Mouse (Mus musculus) heart, adult 8-10 months (tissue): ENCODE data around the gene Nfib. TPM values are rescaled to one million over a fixed set of nuclear protein-coding genes. Genes with fewer than 3 reads are reported as not detected.

Experiments used
- DNase-seq: peaks from one replicate; pipeline ENCODE4 v3.0.0; 2022; ENCODE audit warnings: low spot score
- total RNA-seq, 4 experiments: library from RNA; stranded (reverse); gene quantifications; 2 replicates each; pipeline ENCODE4 v1.2.4; 2022

Gene Nfib
- total RNA-seq, 4 experiments from 2014 or later, result 115 to 138 (median 131) TPM

DNA sequence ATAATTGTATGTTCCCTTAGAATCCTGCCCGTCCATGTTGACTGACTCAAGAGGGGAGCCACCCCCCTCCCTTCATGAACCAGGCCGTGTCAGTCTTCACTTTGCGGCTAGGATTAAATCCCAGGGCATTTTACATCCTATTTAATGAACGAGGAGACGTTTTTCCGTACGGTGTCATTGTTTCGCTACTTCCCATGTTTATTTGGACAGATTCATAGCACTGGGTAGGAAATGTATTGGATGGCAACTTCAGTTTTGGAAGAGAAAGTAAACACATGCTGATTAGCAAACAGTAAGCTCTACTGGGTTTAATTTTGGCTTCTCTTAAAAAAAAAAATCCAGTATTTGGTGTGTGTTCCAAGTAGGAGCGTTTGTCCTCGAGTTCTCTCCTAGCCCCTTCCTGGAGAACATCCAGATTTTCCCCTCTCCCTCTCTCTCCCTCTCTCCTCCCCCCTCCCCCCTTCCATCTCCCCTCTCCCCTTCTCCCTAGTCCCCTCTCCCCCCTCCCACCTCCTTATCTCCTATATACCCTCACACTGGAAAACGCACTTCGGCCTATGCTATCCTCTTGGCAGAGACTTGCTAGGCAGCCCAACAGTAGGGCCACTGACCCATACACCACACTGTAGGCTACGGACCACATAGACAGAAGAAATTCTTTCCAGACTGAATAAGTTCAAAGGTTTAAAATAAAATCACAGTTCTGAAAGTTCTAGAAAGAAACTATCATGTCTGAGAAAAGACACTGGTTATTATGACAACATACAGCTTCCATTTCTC is 271.4 kb downstream of the Nfib start:
- no peak for DNase-seq

DNA sequence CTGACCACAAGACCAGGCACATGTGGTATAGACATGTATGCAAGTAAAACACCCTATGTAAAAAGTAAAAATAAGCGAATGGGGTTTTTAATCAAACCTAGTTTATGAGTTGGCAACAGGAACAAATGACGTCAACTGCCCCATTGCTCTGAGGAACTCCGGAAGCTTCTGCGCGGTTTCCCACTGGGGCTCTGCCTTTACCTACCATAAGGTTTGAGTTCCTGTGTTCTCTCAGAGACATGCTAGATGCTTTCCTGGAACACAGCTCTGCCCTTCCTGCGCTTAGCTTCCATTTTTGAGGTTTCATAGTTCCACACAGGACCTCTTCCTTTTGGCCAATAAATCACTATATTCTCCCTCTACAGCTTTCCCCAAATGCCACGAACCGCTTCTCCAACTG is 273.7 kb downstream of the Nfib start:
- DNase-seq, result peak; percentile 49

DNA sequence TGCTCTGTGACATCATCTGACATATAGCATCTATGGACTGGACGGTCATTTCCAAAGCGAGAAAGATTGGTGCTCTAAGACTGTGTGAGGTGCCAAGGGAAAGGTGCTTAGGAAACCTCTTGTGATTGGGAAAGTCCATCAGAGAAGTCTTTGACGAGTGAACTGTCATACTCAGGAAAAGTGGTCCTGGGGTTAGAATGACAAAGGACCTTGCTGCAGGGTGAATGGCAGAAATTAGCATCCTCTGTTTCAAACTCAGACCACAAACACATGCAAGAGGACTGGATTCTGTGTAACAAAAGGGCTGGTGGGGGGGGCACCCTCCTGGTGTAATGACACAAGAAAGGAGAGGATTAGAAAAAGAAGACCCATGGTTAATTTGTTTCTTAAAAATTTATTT is 274.7 kb downstream of the Nfib start:
- DNase-seq, result no peak

DNA sequence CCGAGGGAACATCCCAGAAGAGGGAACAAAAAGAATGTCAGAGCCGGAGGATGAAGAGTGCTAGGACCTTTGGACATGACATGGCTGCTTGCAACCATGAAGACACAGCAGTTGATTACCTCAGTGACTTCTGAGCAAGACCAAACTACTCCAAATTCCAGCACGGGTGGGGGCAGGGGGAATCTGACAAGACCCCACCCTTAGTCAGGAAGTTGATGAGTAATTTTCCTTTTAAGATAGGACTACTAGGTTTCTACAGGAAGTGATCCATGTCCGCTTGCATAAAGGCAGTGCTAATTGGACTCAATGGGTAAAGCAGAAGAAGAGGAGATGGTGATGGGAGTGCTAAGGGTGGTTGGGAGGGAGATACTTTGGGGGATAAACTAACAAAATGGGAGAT is 279.3 kb downstream of the Nfib start:
- no peak for DNase-seq

DNA sequence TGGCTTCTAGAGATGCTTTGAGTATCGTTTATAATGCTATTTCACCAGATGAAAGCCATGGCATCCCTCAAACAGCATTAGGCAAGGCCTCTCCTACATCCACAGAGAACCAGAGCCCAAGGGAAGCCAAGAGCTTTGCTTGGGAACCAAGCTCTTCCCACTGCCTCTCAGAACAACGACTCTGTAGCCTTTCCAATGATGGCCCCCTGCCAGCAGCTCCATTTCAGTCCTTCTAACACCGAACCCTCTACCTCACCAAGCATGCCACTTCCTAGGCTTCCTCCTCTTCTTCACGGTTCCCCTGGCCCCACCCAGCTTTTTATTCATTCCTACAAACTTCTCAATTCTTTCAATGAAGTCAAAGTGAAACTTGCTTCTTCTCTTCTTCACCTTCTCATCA is 287.3 kb downstream of the Nfib start:
- DNase-seq, result no peak

DNA sequence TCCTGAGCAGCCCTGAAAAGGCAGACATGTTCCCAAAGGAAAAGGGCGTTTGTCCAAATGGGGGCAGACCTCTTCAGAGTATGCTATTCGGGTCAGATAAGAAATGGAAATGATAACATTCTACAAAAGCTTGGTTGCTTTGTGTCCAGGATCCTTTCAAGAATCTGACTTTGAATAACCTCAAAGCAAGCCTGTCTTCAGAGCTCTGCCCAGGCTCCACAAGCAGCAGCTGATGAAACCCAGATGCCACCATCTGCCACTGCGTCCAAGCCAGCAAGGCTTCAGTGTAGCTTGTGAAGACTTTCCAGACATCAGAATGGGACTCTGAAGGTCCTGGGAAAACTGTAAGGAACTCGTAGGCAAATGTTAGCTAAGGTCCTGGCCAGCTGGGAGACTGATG is 289.7 kb downstream of the Nfib start:
- DNase-seq, result no peak

DNA sequence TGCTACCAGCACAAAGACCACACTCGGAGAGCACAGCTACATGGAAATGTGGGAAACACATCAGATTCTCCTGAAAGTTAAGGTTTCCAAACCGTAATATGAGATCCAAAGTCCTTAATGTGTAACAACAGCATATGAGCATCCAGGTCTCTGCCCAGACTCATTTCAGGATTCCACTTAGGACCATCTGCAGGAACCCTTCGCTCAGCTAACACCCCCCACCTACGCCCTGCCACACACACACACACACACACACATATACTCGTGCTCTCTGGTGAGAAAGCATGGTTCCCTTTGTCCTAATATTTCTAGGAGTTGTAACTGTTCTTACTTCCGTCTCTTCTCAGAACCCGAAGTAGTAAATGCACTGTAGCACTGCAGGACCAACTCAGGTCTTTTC is 292.9 kb downstream of the Nfib start:
- no peak for DNase-seq

DNA sequence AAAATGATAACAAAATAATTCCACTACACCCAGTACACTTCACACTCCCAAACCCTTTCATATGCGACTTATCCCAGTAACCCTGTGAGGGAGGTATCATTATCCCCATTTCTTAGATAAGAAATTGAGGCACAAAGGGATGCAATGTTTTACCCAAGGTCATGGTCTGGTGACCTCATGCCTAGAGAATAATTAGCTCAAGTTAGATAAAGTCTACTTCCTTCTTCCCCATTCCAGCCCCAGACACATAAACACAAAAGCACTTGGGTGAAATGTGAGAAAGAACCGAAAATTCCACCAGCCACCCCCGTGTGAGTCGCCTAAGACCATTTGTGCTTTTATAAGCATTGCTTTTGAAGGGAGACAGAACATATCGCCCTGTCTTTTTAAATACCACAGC is 293.6 kb downstream of the Nfib start:
- no peak for DNase-seq

DNA sequence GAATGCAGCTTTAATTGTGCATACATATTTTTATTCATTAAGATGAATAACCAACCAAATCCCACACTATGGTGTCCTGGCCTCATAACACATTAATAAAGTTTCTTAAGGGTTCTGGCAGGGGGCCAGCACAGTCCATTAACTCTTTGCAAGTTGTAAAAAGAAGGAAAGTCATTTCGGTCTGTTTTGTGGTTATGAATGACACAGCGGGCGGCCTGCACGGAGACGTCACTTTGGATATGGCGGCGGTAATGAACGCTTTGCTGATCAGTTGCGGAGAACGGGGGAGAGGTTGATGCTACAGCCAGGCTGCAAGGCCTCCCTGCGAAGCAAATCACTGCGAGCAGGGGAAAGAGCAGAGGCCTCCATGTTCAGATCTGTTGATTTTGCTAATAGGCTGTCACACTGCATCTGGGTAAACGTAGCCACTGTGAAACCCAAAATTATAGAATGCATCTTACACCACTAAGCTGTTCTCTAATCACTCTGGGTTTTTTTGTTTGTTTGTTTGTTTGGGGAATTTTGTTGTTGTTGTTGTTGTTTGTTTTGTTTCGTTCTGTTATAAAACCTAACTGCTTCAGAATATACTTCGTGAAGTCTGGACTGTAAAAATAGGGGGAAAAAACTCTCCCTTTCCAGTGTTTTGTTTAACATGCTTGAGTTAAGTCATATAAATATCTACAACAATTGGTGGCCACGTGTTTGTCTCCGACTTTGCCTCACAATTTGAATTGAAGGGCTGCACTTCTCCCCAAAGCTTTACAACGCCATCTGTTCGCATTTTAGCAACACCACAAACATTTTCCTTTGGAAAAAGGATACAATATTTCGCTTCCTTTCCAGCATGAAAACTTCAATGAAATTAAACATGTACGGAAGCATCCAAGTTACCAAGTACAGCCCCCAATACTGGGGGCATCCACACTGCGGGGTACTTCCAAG is 296.8 kb downstream of the Nfib start:
- DNase-seq, result no peak

DNA sequence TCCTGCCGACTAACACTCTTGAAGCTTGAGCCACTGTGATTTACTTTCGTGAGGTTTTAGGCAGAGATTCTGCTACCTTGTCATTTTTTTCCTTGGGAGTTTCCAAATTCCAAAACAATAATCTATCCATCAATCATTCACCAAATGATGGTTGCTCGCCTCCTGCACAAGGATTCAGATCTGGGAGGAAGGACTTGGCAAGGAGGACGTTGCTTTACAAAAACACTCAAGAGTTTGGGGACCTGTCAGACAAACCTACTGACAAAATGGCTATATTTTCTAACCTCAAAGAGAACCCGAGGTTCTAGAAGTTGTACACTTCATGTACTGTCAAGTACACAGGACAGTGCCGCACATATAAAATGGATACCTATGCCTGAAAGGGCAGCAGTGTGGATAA is 299.0 kb downstream of the Nfib start:
- DNase-seq, result no peak

DNA sequence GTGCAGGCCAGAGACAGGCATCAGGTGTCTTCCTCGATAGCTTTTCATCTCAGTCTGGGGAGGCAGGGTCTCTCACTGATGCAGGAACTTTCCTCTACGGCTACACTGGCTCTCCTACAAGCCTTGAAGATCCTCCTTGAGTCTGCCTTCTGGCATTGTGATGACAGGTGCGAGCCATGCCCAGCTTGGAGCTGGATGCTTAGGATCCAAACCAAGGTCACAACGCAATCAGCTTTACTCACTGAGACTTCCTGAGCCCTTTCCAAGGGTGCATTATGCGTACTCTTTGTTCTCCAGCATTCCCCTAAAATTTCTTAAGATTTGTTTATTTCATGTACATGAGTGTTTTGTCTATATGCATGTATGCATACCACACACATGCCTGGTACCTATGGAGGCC is 299.8 kb downstream of the Nfib start:
- DNase-seq, result no peak

DNA sequence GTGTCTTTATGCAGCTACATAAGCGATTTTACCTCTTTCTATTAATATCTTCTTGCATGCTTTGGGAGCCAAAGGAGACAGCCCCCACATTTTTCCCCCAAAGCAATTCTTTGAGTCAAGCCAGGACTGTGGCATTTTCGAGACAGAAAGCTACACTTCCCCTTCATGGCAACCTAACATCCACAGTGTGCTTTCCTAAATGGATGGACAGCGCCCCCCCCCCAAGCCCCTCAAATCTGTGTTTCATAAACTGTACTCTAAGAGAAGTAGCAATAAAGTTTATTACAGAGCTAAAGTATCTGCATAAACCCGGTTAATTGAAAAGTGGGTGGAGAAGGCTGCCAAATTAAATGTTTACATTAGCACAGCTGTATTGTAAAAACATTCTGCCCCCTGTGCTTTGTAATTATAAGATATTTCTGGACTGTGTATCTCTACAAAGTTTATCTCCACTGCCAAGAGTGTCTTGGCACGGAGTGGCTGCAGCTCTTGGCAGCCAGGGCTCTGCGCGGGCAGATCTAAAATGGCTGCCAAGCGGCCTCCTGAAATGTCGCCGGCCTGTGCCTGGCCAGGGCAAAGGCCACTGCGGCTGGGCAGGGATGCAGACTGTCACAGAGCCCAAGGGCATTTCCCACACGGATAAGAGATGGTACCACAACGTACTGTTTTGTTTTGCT is 301.4 kb downstream of the Nfib start:
- peak; percentile 56 for DNase-seq

DNA sequence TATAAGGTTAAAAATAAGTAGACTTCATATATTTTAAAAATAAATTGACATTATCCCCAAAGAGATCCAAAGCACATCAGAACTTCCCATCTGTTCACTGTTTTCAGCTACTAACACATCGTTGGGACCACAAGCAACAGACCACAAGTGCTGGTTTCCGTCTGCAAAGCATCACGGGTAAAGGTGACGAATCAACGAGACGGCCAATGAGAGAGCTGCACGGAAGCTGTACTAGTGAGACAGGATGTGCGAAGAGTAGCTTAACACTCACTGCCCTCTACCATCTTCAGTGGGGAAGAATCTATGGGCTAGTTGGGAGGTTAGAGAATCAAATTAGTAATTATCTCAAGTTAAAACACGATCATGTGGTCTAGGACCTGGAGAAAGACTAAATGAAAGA is 302.9 kb downstream of the Nfib start:
- no peak for DNase-seq

DNA sequence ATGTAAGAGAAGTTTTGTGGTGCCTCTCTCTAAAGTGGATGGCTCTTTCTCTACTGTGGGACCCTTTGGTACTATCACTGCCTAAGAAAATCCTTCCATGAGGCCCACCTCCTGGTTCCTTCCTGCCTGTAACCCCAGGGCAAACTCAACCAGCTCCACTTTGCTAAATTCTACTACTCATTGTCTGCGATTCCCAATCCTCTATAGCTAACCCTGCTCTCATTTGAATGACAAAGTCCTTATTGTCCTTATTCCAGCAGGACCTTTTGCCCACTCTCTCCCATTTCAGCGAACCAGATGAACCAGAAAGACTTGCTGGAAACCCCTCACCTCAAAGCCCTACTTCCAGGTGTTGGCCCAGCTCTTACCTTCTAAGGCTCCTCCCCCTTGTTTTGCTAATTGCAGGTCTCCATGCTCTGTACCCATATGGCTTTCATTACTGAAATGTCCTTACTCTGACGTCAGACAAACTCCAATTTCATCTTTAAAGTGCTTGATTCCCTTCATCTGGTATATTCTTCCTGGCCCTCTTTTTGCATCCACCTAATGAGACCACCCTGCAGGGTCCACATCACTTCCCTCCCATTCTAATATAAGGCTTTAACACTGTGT is 304.0 kb downstream of the Nfib start:
- no peak for DNase-seq

DNA sequence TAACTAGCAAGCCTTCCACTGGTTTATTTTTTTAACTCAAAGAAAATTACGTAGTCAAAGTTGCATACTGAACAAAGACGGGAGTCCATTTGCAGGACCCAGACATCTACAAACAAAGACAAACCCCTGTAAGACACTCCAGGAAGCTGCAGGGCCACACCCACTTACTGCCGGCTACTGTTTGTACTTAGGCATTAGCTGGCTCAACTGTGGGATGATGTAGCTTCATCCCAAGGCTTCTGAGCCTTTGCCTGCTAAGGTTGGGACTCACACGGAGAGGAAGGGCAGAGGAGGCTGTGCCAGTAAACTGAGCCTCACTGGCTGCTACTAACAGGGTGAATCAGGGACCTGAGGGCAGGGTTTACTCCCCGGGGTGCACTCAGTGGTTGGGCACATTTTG is 305.0 kb downstream of the Nfib start:
- DNase-seq, result no peak

DNA sequence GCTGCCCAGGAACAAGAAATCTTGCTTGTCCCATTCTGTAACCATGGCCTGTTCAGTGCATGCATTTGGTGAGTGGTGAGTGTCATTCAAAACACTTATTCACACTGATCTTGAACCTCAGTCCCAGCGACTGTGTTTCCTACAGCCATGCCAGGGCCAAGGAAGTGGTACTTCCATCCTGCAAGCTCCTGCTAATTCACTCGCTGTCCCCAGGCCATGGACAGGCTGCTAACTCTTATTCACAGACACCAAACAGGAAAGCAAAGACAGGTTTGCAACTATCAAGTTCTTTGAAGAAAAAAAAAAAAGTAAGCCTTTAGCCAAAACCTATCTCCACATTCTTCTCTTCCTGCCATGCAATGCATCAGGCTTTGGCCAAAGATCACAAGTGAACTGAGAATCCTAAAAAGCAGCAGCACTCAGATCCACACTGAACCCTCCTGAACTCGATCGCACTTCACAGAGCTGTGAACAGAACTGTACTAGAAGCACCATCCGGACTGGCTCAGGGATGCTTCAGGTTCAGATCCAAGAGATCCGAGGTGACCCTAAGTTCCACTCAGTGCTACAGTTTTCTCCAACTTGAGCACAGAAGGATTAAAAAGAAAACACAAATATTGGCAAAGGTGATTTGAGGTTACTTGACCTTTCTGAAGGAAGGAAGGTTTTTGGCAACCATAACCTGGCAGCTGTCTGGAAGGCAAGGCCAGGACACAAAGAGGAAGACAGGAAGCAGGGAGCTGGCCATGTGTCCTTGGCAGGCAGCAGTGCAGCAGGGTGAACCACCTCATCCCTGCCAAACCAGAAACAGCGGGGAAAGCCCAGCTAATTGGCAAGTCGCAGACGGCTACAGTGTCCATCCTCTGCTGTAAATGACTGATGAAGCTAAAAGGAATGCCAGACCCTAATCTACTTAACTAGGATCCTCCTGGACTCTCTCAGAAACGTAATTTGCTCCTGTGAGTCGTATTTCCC is 305.9 kb downstream of the Nfib start:
- peak; percentile 83 for DNase-seq

DNA sequence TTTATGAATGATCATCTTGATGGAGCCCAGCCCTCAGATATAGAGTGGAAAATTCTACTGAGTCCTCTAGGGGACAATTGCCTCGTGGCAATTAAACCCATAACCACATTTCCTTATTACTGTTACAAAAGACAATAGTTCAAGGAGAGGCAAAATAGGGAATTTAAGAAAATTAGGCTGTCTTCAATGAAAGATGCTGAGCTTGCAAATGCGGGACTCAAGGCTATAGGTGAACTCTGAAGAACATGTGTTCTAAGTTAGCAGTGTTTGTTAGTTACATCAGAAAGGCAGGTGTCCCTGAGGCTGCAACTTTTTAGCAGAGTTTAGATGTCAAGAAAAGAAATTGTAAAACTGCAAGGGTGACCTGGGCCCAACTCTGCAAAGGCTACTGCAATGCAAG is 307.3 kb downstream of the Nfib start:
- no peak for DNase-seq

DNA sequence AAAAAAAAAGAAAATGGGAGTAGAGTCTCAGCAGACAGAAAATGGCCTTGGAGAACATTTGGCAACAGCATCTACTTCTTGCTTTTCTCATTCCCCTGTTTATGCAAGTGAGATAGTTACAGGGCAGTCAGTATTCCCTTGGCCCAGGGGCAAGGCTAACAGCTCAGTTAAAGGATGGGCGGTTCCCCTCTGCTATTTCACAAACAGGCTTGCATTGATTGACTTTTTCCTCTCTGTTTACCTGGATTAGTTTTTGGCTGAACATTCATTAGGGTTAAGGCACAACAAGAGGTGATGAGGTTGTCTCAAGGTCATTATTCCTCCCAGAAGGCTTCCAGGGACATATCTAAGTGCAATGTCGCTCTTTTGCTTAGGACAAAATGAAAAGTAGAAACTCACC is 308.7 kb downstream of the Nfib start:
- no peak for DNase-seq

DNA sequence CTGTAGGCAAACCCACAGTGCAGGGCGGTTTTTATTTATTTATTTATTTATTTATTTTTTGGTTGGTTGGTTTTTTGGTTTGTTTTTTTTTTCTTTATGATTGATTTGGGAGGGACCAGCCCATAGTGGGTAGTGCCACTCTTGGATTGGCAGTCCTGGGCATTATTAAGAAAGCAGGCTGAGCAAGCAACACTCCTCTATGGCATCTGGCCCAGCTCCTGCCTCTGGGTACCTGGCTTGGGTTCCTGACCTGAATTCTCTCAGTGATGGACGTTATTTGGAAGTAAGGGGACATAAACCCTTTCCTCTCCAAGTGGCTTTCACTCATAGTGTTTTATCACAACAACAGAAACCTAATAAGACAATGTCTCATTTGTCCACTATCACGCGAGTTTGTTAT is 309.5 kb downstream of the Nfib start:
- DNase-seq, result no peak

DNA sequence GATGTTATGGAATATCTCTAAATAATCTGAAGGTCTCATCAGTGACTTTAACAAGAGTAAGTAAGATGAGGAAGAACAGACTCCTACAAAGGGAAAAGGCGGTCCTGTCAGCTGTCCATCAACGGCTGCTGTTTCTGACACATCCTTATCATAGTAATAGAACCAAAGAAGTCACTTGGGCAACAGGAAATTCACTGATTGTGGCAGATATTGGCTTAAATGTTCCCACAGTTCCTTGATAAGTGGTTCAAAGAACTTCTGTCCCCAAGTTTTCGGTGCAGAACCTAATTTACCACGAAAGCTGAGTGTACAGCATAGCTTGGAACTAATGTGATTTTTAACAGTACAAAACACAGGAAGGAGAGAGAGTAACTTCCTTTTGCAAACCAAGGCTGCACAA is 311.2 kb downstream of the Nfib start:
- DNase-seq, result no peak

DNA sequence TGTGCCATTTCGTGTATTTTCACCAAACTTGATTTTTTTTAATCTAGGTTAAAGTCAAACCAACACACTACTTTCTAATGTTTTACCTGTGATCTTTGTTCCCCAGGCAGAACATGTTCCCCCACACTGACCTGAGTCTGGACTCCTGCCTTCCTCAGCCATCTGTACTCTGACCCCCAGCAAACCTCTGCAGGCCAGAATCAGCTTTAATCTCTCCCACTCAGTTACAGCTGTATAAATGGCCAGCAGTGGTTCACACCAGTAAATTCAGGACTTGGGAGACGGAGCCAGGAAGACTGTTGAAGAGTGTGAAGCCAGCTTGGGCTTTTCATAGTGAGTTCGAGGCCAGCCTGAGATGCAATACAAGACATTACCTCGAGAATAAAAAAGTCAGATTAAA is 312.5 kb downstream of the Nfib start:
- no peak for DNase-seq
